Mouse (Mus musculus): Measurements from ENCODE around the gene Gm4869. TPM values are rescaled to one million over a fixed set of nuclear protein-coding genes. Genes with fewer than 3 reads are reported as not detected.
A peak's percentile ranks its signal among the peaks of the same experiment; 100 is the strongest.

Gene Gm4869
- total and polyA plus RNA-seq, 3 experiments: 0.08 TPM; not detected in 2

DNA sequence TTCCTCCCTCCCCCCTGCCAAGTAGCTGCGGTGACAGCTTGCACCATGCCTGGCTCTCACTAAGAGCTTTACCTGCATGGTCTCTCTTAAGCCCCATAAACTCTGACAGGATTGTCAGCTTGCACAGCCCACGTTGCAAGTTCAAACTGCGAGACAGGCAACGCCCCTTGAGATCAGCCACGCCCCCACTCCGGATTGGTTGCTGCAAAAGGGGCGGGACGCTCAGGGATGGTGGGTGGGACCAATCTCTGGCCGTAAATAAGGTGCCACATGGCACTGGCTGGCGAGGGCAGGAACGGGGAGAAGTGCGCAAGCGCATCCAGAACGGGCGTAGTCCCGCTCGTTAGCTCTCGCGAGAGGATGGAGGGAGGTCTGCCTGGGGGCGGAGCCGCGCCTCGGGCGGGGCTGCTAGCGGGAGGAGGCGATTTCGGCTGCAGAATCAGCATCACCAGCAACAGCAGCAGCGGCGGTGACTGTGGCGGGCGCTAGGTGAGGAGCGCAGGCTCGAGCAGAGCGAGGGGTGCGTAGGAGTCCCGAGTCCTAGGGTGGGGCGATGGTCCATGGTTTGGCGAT, 59.8 kb downstream of the Gm4869 start, which contains the start of gene Chst12 (continued):
- TF ChIP-seq CHD2 (IDR thresholded peaks at IDR 0.05; ENCODE audit: low read length): peak; percentile 94

DNA sequence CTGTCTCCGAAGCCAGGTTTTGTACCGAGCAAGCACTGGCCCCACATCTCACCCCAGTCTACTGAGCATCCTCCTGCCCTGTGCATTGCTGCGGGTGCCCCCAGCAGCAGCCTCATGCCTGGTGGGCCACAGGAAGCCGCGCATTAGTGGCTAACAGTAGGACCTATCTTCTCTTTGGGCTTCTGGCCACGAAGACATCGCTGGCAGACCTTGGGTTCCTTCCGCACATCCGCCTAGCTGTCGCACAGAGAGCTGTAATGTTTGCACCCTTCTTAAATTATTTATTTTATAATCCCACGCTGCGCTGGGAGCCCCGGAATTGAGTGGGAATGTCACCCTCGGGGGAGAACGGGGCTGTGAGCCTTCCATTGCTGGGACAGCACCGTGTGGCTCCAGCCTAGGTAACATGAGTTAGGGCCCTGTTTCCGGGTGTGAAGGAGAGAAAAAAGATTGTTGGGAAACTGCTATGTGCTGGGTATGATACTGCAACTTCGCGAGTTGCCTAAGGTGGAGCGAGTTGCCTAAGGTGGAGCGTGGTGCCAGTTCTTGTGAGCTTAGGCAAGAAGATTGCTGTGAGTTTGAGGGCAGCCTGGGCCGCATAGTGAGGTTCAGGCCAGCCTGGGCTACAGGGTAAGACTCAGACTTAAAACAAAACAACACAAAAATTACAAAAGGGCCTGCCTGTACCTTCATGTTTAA, 60.8 kb downstream of the Gm4869 start:
- TF ChIP-seq MAX (IDR thresholded peaks at IDR 0.05; ENCODE audit: low read length) (no peak), USF2 (IDR thresholded peaks at IDR 0.05; ENCODE audit: borderline replicate concordance in 1 of 2, insufficient read depth in 1 of 2, low read depth in 1 of 2, low read length in 2 of 2) (no peak), USF1 (IDR thresholded peaks at IDR 0.05; ENCODE audit: low read depth, low read length) (no peak), GATA1 (IDR thresholded peaks at IDR 0.05; ENCODE audit: low read depth, low read length) (no peak)
- Histone ChIP-seq H3K27ac (ENCODE audit: control insufficient read depth, low read depth, low read length) (no peak overlapping the region), H3K9me3 (replicated peaks; ENCODE audit: insufficient read depth, low read length) (no peaks in the 10 kb centered on the region), H3K27me3 (ENCODE audit: control insufficient read depth in 1 of 2, insufficient read depth in 2 of 2, low read length in 2 of 2) (no peaks in the 10 kb centered on the region), H3K4me3 (ENCODE audit: control insufficient read depth in 1 of 2, insufficient read depth in 1 of 2, low read depth in 2 of 2, low read length in 2 of 2) (peak overlapping the region; percentile 58 to 78), H3K9ac (ENCODE audit: control insufficient read depth, low read depth, low read length, poor library complexity, severe bottlenecking) (peak overlapping the region; percentile 54), H3K4me1 (ENCODE audit: control insufficient read depth in 1 of 2, insufficient read depth in 2 of 2, low read length in 2 of 2) (peaks cover 0 to 23% of the 10 kb centered on the region in 2 experiments; a peak in 3 of 4 replicates), H3K79me2 (ENCODE audit: control insufficient read depth, insufficient read depth, low read length, poor library complexity) (no peaks in the 10 kb centered on the region; the same call in 1 of the 2 replicates), H3K36me3 (ENCODE audit: control insufficient read depth in 1 of 2, insufficient read depth in 2 of 2, low read length in 2 of 2) (peaks cover 0 to 10% of the 10 kb centered on the region in 2 experiments; a peak in 2 of 4 replicates)
- peak; percentile 14 for DNase-seq (ENCODE audit: low read depth, low spot score)

GRCm38 (mm10) chr5:140507466-140508208, 62.2 kb downstream of the Gm4869 start:
- TF ChIP-seq MYB (IDR thresholded peaks at IDR 0.05; ENCODE audit: low read depth, low read length): no peak
- no peak for TF ChIP-seq ZKSCAN1 (IDR thresholded peaks at IDR 0.05; ENCODE audit: low read depth, low read length)
- TF ChIP-seq TBP (IDR thresholded peaks at IDR 0.05; ENCODE audit: low read depth, low read length): no peak
- no peak for TF ChIP-seq MAX (IDR thresholded peaks at IDR 0.05; ENCODE audit: low read length)
- no peak for TF ChIP-seq POLR2AphosphoS2 (IDR thresholded peaks at IDR 0.05; ENCODE audit: low read length)
- TF ChIP-seq TCF12 (IDR thresholded peaks at IDR 0.05; ENCODE audit: low read depth, low read length): no peak
- no peak for TF ChIP-seq MEF2A (IDR thresholded peaks at IDR 0.05; ENCODE audit: extremely low read depth, insufficient replicate concordance, low read depth, low read length, poor library complexity, severe bottlenecking)
- no peak for TF ChIP-seq ETS1 (IDR thresholded peaks at IDR 0.05; ENCODE audit: low read depth, low read length)
- TF ChIP-seq GATA1 (IDR thresholded peaks at IDR 0.05; ENCODE audit: low read depth, low read length): no peak
- TF ChIP-seq MYC (IDR thresholded peaks at IDR 0.05; ENCODE audit: low read depth, low read length): no peak
- TF ChIP-seq USF2 (IDR thresholded peaks at IDR 0.05; ENCODE audit: borderline replicate concordance in 1 of 2, insufficient read depth in 1 of 2, low read depth in 1 of 2, low read length in 2 of 2): no peak
- TF ChIP-seq TAL1 (IDR thresholded peaks at IDR 0.05; ENCODE audit: low read length): no peak
- Histone ChIP-seq H3K79me2 (ENCODE audit: control insufficient read depth, insufficient read depth, low read length, poor library complexity) (no peaks in the 10 kb centered on the region; the same call in 1 of the 2 replicates), H3K4me1 (ENCODE audit: control insufficient read depth in 1 of 2, insufficient read depth in 2 of 2, low read length in 2 of 2) (peaks cover 0 to 18% of the 10 kb centered on the region in 2 experiments; a peak in 3 of 4 replicates), H3K9me3 (replicated peaks; ENCODE audit: insufficient read depth, low read length) (no peaks in the 10 kb centered on the region), H3K27ac (ENCODE audit: control insufficient read depth, low read depth, low read length) (no peak overlapping the region), H3K36me3 (ENCODE audit: control insufficient read depth in 1 of 2, insufficient read depth in 2 of 2, low read length in 2 of 2) (peaks cover 0 to 8% of the 10 kb centered on the region in 2 experiments; a peak in 2 of 4 replicates), H3K27me3 (ENCODE audit: control insufficient read depth in 1 of 2, insufficient read depth in 2 of 2, low read length in 2 of 2) (no peaks in the 10 kb centered on the region), H3K9ac (ENCODE audit: control insufficient read depth, low read depth, low read length, poor library complexity, severe bottlenecking) (no peak overlapping the region), H3K4me3 (ENCODE audit: control insufficient read depth in 1 of 2, insufficient read depth in 1 of 2, low read depth in 2 of 2, low read length in 2 of 2) (no peak overlapping the region)
- no peak for DNase-seq (ENCODE audit: low read depth, low spot score)

All from MEL (cell line).